Mouse (Mus musculus): ENCODE measurements around the gene Xlr4a.
A peak's percentile ranks its signal among the peaks of the same experiment; 100 is the strongest.
"Not testable (repeated sequence)": the region's sequence is repeated elsewhere in the genome, so short reads cannot be mapped to it uniquely, and the experiment has no call there.

Xlr4a gene

GRCm38 (mm10) chrX:73082267-73083055 lies at the start of gene Xlr4a:
Xlr4a (minus strand) TSS chrX:73082478.
- not testable (repeated sequence) for DNase-seq (ENCODE audit: extremely low spot score, low read depth, low spot score)

- not testable (repeated sequence) for DNase-seq (ENCODE audit: extremely low spot score, low read depth, low spot score)
Observed at GRCm38 (mm10) chrX:73122859-73123829, 40.9 kb upstream of the Xlr4a start.

GRCm38 (mm10) chrX:73116747-73117146 lies 34.5 kb upstream of the Xlr4a start, which contains the start of gene Gm14685:
Gm14685 (plus strand) TSS chrX:73117047.
- not testable (repeated sequence) for DNase-seq (ENCODE audit: extremely low spot score, low read depth, low spot score)

- DNase-seq (ENCODE audit: extremely low spot score, low read depth, low spot score), result not testable (repeated sequence)
Observed at GRCm38 (mm10) chrX:73096941-73097508, 14.7 kb upstream of the Xlr4a start, which contains the start of gene Xlr3a. Xlr3a (minus strand) TSS chrX:73097095.

- DNase-seq (ENCODE audit: extremely low spot score, low read depth, low spot score), result not testable (repeated sequence)
Observed at GRCm38 (mm10) chrX:73066765-73067312, 15.4 kb downstream of the Xlr4a start.

GRCm38 (mm10) chrX:73064415-73064793 lies 17.9 kb downstream of the Xlr4a start, which contains the start of gene Pnma3:
Pnma3 (plus strand) TSS chrX:73064787.
- no peak for DNase-seq (ENCODE audit: extremely low spot score, low read depth, low spot score)

- DNase-seq (ENCODE audit: extremely low spot score, low read depth, low spot score), result no peak
Observed at GRCm38 (mm10) chrX:73063512-73064414, 18.5 kb downstream of the Xlr4a start.

- DNase-seq (ENCODE audit: extremely low spot score, low read depth, low spot score), result no peak
Observed at GRCm38 (mm10) chrX:73062323-73062722, 20.0 kb downstream of the Xlr4a start.

GRCm38 (mm10) chrX:73061528-73061927 lies 20.8 kb downstream of the Xlr4a start:
- DNase-seq (ENCODE audit: extremely low spot score, low read depth, low spot score), result no peak

GRCm38 (mm10) chrX:73053860-73054563 lies 28.3 kb downstream of the Xlr4a start:
- peak; percentile 62 for DNase-seq (ENCODE audit: extremely low spot score, low read depth, low spot score)

GRCm38 (mm10) chrX:73039666-73040065 lies 42.6 kb downstream of the Xlr4a start:
- no peak for DNase-seq (ENCODE audit: extremely low spot score, low read depth, low spot score)

GRCm38 (mm10) chrX:73038831-73039230 lies 43.4 kb downstream of the Xlr4a start:
- DNase-seq (ENCODE audit: extremely low spot score, low read depth, low spot score), result no peak

- no peak for DNase-seq (ENCODE audit: extremely low spot score, low read depth, low spot score)
Observed at GRCm38 (mm10) chrX:73037003-73037402, 45.3 kb downstream of the Xlr4a start, which contains the start of gene Pnma5. Pnma5 (minus strand) TSS chrX:73037103.

Data from hindlimb bud, embryonic 11.5 days (tissue).